Mouse (Mus musculus): ENCODE results near the gene Ppp1ca. TPM values are rescaled to one million over a fixed set of nuclear protein-coding genes. Genes with fewer than 3 reads are reported as not detected.

The Ppp1ca gene
- polyA plus RNA-seq, 1 experiment from 2014 or later, result 642 TPM

DNA sequence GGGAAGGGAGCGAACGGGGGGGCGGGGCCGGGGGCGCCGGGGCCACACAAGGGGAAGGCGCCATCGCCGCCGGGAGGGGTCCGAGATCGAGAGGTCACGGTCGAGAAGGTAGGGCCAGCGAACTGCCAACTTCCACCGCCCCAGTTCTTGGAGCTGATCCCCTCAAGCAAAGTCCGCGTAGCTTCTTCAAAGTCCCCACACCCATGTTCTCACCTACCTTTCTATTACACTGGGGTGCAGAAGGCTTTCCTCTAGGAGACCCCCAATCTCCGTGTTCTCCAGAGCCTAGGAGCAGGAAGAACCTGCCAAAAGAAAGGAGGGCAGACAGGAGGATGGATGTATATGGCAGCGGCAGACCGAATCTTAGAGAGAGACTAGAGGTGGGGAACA is 23.6 kb downstream of the Ppp1ca start:
- peaks cover 93% of the 10 kb centered on the region for H3K27me3 ChIP-seq (replicated peaks)
- H3K9me3 ChIP-seq, result no peaks in the 10 kb centered on the region
- 3% methylated on average over 16 of the region's 21 CpGs for WGBS
- no peak for ATAC-seq (ENCODE audit: extremely low read depth, insufficient number of reproducible peaks, low FRiP score, low TSS enrichment)
- H3K36me3 ChIP-seq, result no peaks in the 10 kb centered on the region
- peak overlapping the region; percentile 99 for H3K4me2 ChIP-seq
- H3K27ac ChIP-seq (replicated peaks), result peak overlapping the region; percentile 73; the same call in 1 of the 2 replicates
- H3K4me3 ChIP-seq, result peak overlapping the region; percentile 74
- H3K9ac ChIP-seq, result peak overlapping the region; percentile 89
- H3K4me1 ChIP-seq, result peaks cover 70% of the 10 kb centered on the region

DNA sequence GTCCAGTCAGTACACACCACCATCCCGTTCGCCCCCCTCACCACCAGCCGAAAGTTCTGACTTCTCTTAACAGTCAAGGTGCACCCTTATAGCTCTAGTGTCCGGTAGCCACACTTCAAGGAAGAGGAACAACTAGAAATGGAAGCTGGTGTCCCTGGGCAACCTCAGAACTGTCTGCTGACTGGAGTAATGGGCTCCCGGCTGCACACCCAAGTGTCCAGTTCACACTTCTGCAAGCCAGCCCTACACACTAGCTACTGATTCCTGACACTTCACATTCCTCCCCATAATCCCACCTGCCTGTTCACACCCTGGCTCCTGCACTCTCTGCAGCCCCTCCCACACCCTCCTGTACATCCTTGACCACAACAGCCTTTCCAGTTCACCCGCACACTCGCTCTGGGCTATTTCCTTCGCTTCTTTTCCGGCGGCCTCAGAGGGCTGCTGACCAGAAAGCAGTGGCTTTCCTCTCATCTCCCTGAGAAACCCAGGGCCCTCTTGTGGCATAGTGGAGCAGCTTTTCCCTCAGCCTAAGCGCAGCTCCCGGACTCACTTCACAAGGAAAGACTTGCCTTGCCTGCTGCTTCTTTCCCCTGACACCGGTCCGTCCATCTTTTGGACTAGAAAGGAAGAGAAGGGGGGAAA is 24.3 kb downstream of the Ppp1ca start:
- H3K9ac ChIP-seq, result 0 out of 2 replicates have a peak overlapping the region, but pooled peaks have one; percentile 4
- H3K36me3 ChIP-seq, result no peaks in the 10 kb centered on the region
- H3K4me2 ChIP-seq, result peak overlapping the region; percentile 99
- no peak for ATAC-seq (ENCODE audit: extremely low read depth, insufficient number of reproducible peaks, low FRiP score, low TSS enrichment)
- 13% methylated on average over 14 of the region's 14 CpGs for WGBS
- H3K9me3 ChIP-seq, result no peaks in the 10 kb centered on the region
- peaks cover 77% of the 10 kb centered on the region for H3K4me1 ChIP-seq
- peak overlapping the region; percentile 74 for H3K4me3 ChIP-seq
- no peak overlapping the region for H3K27ac ChIP-seq (replicated peaks)
- H3K27me3 ChIP-seq (replicated peaks), result peaks cover 91% of the 10 kb centered on the region

DNA sequence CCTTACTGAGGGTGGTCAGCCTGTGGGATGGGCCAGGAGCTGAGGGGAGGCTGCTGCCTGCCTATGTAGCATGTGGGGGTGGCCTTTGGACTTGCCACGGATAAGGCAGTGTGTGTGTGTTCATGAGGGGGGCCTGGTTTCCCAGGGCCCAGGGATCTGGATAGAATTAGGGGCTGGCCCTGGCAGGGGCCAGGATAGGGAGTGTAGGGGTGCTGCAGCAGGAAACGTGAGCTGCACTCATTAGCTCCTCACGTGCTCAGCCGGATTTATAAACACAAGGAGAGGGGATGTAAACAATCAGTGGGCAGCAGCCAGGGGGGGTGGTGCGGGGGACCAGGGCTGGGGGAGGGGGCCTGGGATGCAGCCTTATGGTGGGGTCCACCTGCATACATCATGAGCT is 25.3 kb downstream of the Ppp1ca start:
- no peaks in the 10 kb centered on the region for H3K36me3 ChIP-seq
- no peaks in the 10 kb centered on the region for H3K9me3 ChIP-seq
- H3K4me2 ChIP-seq, result no peak overlapping the region
- peaks cover 86% of the 10 kb centered on the region for H3K4me1 ChIP-seq
- no peak overlapping the region for H3K4me3 ChIP-seq
- 18% methylated on average over 5 of the region's 5 CpGs for WGBS
- H3K27ac ChIP-seq (replicated peaks), result no peak overlapping the region
- ATAC-seq (ENCODE audit: extremely low read depth, insufficient number of reproducible peaks, low FRiP score, low TSS enrichment), result no peak
- peaks cover 90% of the 10 kb centered on the region for H3K27me3 ChIP-seq (replicated peaks)
- H3K9ac ChIP-seq, result peak overlapping the region; percentile 16; the same call in 1 of the 2 replicates

DNA sequence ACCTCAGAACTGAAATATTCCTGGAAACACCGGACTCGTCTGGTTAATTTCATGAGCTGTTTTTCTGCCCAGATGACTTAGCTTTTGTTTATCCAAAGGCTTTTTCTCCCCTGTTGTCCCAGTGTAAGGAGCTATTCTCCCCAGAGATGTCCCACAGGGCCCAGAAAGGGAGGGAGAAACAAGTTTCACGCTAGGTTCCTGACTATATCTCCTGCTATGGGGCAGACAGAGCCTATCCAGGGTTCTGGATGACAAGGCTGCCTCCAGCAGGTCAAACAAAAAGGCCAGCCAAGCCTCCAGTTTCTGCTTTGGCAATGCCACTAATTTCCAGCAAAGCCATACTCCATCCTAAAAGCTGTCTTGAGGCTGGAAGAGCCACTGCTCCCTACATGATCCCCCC is 26.0 kb downstream of the Ppp1ca start:
- 41% methylated on average over 3 of the region's 3 CpGs for WGBS
- H3K27ac ChIP-seq (replicated peaks), result no peak overlapping the region
- peaks cover 90% of the 10 kb centered on the region for H3K27me3 ChIP-seq (replicated peaks)
- H3K9me3 ChIP-seq, result no peaks in the 10 kb centered on the region
- no peaks in the 10 kb centered on the region for H3K36me3 ChIP-seq
- no peak overlapping the region for H3K4me3 ChIP-seq
- no peak overlapping the region for H3K4me2 ChIP-seq
- H3K9ac ChIP-seq, result 0 out of 2 replicates have a peak overlapping the region, but pooled peaks have one; percentile 38
- ATAC-seq (ENCODE audit: extremely low read depth, insufficient number of reproducible peaks, low FRiP score, low TSS enrichment), result no peak
- peaks cover 82% of the 10 kb centered on the region for H3K4me1 ChIP-seq

DNA sequence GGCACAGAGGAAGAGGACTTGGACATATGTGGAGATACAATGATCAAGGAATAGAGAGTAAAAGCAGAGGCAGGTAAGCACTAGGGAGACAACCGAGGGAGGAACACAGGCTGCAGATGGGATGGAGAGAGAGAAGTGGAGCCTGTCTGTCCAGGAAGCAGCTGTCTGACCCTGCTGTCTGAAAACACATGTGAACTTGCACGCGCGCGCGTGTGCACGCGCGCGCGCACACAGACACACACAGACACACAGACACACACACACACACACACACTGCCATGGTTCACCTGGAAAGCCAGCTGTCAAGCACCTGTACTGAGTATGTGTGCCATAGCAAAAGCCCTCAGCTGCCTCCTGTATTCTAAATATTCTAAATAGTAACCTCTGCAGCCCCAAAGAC is 26.4 kb downstream of the Ppp1ca start:
- Histone ChIP-seq H3K4me3 (no peak overlapping the region), H3K27ac (replicated peaks) (no peak overlapping the region), H3K36me3 (no peaks in the 10 kb centered on the region), H3K27me3 (replicated peaks) (peaks cover 89% of the 10 kb centered on the region), H3K4me1 (peaks cover 78% of the 10 kb centered on the region), H3K9ac (0 out of 2 replicates have a peak overlapping the region, but pooled peaks have one; percentile 38), H3K4me2 (no peak overlapping the region), H3K9me3 (no peaks in the 10 kb centered on the region)
- no peak for ATAC-seq (ENCODE audit: extremely low read depth, insufficient number of reproducible peaks, low FRiP score, low TSS enrichment)
- WGBS, result 70% methylated on average over 4 of the region's 11 CpGs

DNA sequence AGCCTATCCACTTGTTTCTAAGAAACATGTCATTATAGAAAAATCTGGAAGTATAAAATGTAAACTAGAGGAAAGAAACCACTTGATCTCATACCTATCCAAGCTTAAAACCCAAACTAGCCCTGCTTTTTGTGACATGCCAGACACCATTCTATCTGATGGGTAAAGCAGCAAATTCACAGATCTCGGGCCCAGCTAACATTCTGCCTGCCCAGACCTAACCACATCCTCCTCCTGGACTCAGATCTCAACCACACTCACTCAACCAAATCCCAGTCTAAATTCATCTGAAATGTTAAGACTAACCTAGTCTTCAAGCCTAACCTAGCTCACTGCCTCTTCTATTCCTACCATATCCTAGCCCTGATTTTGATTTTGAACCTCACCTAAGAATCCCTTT is 26.9 kb downstream of the Ppp1ca start:
- Histone ChIP-seq H3K27me3 (replicated peaks) (peaks cover 86% of the 10 kb centered on the region), H3K4me3 (no peak overlapping the region), H3K9ac (no peak overlapping the region), H3K36me3 (no peaks in the 10 kb centered on the region), H3K4me1 (peaks cover 73% of the 10 kb centered on the region), H3K27ac (replicated peaks) (no peak overlapping the region), H3K9me3 (no peaks in the 10 kb centered on the region), H3K4me2 (no peak overlapping the region)
- ATAC-seq (ENCODE audit: extremely low read depth, insufficient number of reproducible peaks, low FRiP score, low TSS enrichment), result no peak
- WGBS, result 60% methylated on average over 1 of the region's 1 CpGs

DNA sequence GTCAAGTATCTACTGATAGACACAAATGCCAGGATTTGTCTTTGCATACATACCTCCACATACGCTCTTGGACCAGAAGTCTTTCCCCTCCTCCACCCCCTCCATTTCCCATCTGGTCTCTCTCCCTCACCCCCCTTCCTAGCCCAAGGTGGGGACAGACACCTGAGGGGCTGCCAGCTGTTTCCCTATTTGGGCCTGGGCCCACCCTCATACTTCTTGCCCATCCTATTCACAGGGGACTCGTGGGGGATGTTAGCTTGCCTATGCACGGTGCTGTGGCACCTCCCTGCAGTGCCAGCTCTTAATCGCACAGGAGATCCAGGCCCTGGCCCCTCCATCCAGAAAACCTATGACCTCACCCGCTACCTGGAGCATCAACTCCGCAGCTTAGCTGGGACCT is 28.1 kb downstream of the Ppp1ca start:
- H3K4me1 ChIP-seq, result peaks cover 61% of the 10 kb centered on the region
- ATAC-seq (ENCODE audit: extremely low read depth, insufficient number of reproducible peaks, low FRiP score, low TSS enrichment), result no peak
- 0 out of 2 replicates have a peak overlapping the region, but pooled peaks have one; percentile 50 for H3K9ac ChIP-seq
- peaks cover 81% of the 10 kb centered on the region for H3K27me3 ChIP-seq (replicated peaks)
- H3K4me3 ChIP-seq, result no peak overlapping the region
- H3K9me3 ChIP-seq, result no peaks in the 10 kb centered on the region
- WGBS, result 77% methylated on average over 6 of the region's 6 CpGs
- no peak overlapping the region for H3K4me2 ChIP-seq
- H3K27ac ChIP-seq (replicated peaks), result no peak overlapping the region
- no peaks in the 10 kb centered on the region for H3K36me3 ChIP-seq

DNA sequence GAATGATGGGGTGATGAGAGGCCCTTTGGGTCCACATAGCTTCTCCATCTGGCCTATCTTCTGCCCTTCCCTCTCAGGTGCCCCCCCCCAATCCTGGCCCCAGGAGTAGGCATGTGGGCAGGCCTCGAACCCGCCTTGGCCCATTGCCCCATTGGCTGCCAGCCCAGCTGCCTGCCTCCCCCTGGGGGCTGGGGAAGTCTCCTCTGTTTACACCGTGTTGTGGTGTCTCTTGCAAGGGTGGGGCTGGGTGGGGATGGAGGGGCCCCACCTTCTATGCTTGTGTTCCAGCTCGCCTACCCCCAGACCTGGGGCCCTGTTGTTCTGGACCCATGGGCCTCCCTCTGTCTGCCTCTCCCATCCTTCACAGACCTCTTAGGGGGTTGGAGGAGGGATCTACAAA is 28.6 kb downstream of the Ppp1ca start:
- H3K9me3 ChIP-seq, result no peaks in the 10 kb centered on the region
- peaks cover 57% of the 10 kb centered on the region for H3K4me1 ChIP-seq
- H3K4me3 ChIP-seq, result no peak overlapping the region
- WGBS, result 30% methylated on average over 3 of the region's 4 CpGs
- H3K4me2 ChIP-seq, result peak overlapping the region; percentile 40; the same call in 1 of the 2 replicates
- ATAC-seq (ENCODE audit: extremely low read depth, insufficient number of reproducible peaks, low FRiP score, low TSS enrichment), result no peak
- peak overlapping the region; percentile 50 for H3K9ac ChIP-seq
- H3K27ac ChIP-seq (replicated peaks), result peak overlapping the region; percentile 8; the same call in 1 of the 2 replicates
- H3K27me3 ChIP-seq (replicated peaks), result peaks cover 76% of the 10 kb centered on the region
- no peaks in the 10 kb centered on the region for H3K36me3 ChIP-seq

- H3K27me3 ChIP-seq (replicated peaks), result peaks cover 74% of the 10 kb centered on the region
- peak; percentile 29; the same call in 1 of the 2 replicates for ATAC-seq (ENCODE audit: extremely low read depth, insufficient number of reproducible peaks, low FRiP score, low TSS enrichment)
- peak overlapping the region; percentile 40 for H3K4me2 ChIP-seq
- peak overlapping the region; percentile 50 for H3K9ac ChIP-seq
- H3K4me1 ChIP-seq, result peaks cover 51% of the 10 kb centered on the region
- H3K27ac ChIP-seq (replicated peaks), result peak overlapping the region; percentile 54
- no peak overlapping the region for H3K4me3 ChIP-seq
- H3K36me3 ChIP-seq, result no peaks in the 10 kb centered on the region
- H3K9me3 ChIP-seq, result no peaks in the 10 kb centered on the region
- WGBS, result 33% methylated on average over 14 of the region's 14 CpGs
Measured at GRCm38 (mm10) chr19:4220957-4221743, 29.3 kb downstream of the Ppp1ca start.

DNA sequence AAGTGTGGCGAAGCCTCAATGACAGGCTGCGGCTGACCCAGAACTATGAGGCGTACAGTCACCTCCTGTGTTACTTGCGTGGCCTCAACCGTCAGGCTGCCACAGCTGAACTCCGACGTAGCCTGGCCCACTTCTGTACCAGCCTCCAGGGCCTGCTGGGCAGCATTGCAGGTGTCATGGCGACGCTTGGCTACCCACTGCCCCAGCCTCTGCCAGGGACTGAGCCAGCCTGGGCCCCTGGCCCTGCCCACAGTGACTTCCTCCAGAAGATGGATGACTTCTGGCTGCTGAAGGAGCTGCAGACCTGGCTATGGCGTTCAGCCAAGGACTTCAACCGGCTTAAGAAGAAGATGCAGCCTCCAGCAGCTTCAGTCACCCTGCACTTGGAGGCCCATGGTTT is 30.3 kb downstream of the Ppp1ca start:
- WGBS, result 72% methylated on average over 11 of the region's 11 CpGs
- Histone ChIP-seq H3K9me3 (no peaks in the 10 kb centered on the region), H3K9ac (no peak overlapping the region; the same call in 1 of the 2 replicates), H3K27ac (replicated peaks) (no peak overlapping the region), H3K27me3 (replicated peaks) (peaks cover 70% of the 10 kb centered on the region), H3K4me2 (no peak overlapping the region), H3K4me1 (peaks cover 41% of the 10 kb centered on the region), H3K4me3 (no peak overlapping the region), H3K36me3 (no peaks in the 10 kb centered on the region)
- ATAC-seq (ENCODE audit: extremely low read depth, insufficient number of reproducible peaks, low FRiP score, low TSS enrichment), result no peak

DNA sequence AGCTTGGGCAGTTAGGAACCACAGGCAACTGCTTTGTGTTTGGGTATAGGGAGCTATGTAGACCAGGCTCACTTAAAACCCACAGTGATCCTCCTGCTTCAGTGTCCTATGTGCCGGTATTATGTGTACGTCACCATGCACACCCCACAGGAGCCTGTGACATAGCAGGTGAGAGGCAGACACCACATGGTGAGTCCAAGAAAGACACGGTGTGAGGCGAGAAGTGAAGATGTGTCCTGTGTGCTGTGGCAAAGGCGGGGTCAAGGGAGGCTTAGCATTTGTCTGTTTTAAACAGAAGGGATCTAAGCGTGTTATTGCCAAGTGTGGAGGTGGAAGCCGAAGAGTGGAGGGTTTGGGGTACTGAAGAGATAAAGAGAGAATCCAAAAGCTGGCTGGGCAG is 34.9 kb downstream of the Ppp1ca start:
- H3K4me3 ChIP-seq, result no peak overlapping the region
- 79% methylated on average over 7 of the region's 7 CpGs for WGBS
- no peak for ATAC-seq (ENCODE audit: extremely low read depth, insufficient number of reproducible peaks, low FRiP score, low TSS enrichment)
- no peak overlapping the region for H3K9ac ChIP-seq
- peaks cover 53% of the 10 kb centered on the region for H3K27me3 ChIP-seq (replicated peaks)
- H3K9me3 ChIP-seq, result no peaks in the 10 kb centered on the region
- H3K4me2 ChIP-seq, result no peak overlapping the region
- H3K4me1 ChIP-seq, result peaks cover 19% of the 10 kb centered on the region
- no peaks in the 10 kb centered on the region for H3K36me3 ChIP-seq
- H3K27ac ChIP-seq (replicated peaks), result no peak overlapping the region

Data from heart, embryonic 13.5 days (tissue).